Mouse (Mus musculus): ENCODE results near the gene Yipf7.

Yipf7 gene

DNA sequence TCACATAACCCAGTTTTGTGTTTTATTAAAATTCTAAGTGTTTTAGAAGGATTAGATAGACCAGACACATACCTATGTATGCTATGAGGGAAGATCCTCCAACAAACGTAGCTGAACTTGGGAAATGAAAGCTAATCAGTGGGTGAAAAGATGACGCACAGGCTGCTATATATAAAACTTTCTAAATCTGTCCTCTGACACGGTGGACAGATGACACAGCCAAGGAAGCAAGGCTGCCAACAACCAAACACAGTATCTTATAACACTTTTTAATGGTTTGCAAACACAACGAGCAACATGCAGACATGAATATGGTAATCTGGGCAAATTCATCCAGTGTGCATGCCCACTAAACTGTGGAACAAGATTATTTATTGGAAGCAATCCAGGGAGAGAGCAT is at the start of gene Yipf7:
TSS of gene Yipf7 (minus strand) at position 160 of the 400 bp plus-strand sequence.
- peak; percentile 11 for DNase-seq (ENCODE audit: low spot score)

DNA sequence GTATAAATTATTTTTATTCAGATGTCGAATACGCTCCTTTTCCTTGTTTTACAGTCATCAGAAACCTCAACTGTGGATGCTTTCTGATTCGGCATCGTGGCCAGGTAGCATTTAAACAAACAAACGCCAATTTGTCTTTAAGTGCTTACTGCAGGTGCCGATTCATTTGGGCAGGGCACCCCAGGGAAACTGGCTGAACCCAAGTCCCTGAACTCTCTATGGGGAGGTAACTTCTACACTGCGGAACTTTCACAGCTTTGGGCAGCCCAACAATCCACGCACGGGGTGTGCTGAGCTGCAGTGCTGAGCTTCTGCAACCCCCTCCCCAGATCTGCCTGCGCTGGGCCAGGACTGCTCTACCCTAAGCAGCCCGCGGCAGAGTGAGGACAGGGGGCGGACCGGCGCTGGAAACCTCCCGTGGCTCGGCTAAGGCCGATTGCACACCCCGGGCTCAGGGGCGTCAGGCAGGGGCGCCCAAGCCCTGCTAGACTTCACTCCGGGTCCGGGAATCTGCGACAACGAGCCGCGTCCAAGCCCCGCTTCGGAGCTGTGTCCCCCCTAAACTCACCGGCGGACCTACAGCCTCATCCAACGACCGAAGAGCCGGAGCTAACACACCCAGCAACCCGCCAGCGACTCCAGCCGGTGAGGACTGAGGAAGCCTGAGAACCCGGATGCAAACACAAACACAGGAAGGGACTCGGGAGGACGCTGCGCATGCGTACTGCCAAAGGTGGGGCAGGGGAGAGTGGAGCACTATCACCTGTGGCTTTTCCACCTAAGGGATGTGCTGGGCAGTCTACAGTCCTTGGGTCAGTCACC is 49.4 kb upstream of the Yipf7 start, which contains the start of gene Gnpda2:
TSS of gene Gnpda2 (minus strand) at position 701 of the 822 bp plus-strand sequence.
- DNase-seq (ENCODE audit: low spot score): peak; percentile 87

DNA sequence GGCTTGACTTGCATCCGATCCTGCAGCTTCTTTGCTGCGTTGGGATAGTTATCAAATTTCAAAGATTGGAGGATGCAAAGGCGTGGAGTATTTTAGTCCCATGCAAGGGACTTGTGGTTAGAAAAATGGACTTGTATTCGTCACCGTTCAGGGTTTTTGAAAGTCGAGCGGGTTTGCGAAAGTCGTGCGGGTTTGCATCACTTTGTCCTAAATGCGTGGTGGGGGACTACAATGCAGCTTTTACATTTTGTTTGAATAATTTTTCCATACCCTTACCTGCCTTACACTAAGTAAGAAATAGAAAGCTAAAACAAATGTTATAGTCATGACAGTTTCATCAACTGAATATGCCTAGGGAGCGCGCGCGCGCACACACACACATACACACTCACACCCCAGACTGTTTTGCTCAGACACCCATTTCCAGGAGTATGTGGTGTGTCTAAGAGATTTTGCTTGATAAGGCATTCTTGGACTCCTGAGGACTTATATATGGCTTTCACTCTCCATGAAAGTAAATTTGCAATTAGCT is 15.0 kb upstream of the Yipf7 start:
- DNase-seq (ENCODE audit: low spot score): no peak

DNA sequence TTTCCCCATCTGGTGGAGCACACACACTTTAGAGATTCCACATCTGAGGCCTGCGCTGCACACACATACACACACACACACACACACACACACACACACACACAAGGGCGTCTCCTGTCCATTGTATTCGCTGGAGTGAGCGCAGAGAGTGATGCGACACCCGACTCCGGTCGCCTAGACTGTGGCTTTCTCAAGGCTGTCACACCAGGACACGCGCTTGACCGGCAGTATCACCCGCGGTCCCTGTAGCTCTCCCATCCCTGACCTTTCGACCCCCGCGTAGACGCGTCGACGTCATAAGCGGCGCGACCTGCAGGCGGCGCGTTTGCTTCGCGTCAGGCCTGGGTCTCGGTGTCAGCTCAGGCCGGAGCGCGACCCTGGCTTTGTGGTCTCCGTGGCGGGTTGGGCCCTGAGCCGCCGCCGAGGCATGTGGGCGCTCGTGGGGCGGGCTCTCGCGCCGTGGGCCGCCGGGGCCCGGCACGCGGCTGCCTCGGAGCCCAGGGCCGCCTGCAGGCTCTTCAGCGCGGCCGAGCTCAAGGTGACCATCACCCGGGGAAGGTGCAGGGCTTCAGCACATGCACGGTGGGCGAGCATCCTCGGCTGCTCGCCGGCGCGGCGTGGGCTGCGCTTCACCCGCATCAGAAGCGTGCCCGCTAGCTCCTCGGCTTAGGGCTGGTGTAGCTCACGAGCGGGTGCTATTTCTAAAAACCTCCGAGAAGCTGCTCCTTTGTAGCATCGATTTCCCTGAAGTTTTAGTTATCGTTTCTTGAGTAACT is 14.4 kb upstream of the Yipf7 start, which contains the start of gene Guf1:
TSS of gene Guf1 (plus strand) at position 296 of the 776 bp plus-strand sequence.
- peak; percentile 96 for DNase-seq (ENCODE audit: low spot score)

DNA sequence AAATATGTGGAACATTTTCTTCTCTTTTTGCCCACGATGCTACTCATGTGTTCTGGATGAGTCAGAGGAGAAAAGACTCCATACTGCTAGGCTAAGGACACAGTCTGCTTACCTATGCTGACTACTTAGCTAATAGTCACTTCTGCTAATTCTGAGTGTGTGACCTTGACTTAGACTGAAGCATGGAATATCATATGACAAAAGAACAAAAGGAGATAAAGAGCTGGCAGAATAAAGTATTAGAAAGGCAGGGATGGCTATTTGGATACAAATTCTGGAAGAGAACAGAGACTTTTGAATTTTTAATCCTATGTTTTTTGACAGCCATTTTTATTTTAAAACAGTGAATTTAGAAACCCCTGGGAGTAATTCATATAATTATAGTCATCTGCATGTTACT is 768 bp downstream of the Yipf7 start:
- no peak for DNase-seq (ENCODE audit: low spot score)

DNA sequence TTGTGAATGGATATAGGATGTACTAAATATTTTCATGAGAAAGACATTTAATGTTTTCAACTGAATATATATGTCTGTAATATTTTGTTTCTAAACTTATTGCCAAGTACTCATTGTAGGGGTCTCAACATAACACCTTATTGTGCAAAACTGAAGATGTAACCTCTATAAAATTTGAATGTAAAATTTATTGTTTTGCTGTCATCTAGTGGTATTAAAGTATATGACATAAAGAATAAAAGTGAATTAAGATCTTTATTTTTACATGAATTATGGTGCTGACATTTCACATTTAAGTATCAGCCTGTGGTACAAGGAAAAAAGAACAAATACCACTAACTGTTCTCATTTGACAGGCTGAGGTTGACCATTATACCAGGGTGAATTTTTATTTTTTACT is 18.5 kb downstream of the Yipf7 start:
- DNase-seq (ENCODE audit: low spot score): no peak

DNA sequence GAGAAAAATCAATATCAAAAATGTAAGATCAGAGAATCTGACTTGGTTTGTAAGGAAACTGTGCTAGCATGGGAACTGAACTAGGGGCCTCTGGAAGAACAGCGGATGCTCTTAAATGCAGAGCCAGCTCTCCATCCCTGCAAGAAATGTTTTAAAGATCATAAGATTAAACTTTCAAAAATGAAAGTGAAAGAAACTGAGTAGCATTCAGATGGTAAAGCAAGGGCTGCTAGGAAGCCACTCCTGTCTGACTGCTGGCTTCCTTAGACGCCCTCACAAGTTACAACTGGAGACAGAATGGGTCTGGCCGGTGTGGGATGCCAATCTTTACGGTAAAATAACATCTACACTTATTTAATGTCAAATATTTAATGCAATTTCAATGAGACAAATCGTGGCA is 20.4 kb downstream of the Yipf7 start:
- no peak for DNase-seq (ENCODE audit: low spot score)

DNA sequence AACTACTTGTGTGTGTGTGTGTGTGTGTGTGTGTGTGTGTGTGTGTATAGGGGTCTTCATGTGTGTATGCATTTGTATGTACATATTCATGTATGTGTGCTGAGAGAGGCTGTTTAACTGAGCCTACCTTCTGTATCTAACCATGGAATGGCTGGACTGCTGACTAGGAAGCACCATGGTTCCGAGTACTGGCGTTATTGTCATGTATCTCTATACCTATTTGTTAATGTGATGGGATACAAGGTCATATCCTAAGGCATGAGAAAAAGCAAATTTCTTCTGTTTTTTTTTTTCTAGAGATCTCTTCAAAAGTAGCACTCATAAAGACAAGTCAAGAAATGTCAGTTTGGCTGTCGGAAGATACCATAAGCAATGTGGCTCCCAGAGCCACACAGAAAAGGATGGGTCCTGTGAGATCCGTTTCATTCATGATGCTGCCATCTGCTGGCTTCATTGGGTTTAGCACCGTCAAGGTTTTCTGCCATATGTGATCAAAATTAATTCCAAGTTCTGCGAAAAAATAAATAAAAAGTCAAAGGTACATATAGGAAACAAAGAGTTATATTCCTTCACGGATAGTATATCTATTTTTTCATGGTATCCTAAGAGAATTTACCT is 21.7 kb downstream of the Yipf7 start:
- peak; percentile 70 for DNase-seq (ENCODE audit: low spot score)

DNA sequence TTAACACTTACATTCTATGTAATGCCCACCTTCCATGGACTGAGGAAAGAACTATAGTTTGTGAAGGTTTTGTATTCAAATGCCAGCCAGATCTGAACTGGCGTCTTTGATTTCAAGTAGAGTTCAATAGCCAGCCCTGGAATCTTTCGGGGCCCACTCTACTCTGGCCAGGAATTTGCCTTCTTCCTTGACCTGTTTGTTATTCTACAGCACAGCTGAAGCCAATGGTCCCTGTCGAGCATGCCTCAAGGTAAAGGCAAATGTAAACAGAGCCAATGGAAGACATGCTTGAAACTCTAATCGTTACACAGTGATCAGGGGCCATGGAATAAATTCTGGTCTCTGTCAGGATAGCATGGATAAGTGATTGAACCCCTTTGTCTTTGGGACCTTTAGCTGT is 30.2 kb downstream of the Yipf7 start:
- no peak for DNase-seq (ENCODE audit: low spot score)

DNA sequence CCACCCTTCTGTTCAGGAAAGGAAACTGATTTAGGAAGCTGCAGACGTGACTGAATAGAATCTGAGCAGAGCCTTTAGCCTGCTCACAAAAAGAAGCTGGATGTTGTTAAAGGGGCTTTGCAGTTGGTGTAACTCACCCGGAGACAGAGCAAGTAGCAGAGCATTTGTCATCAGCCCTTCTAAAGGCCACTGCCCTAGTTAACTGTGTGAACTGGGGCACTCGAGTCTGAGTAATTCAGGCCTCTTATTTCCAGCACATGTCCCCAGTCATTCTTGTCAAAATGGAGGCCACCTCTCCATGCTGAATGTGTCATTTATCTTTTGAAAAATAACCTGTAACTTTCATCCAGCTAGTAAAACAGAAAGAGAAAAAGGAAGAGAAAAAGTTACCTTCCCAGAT is 30.8 kb downstream of the Yipf7 start:
- DNase-seq (ENCODE audit: low spot score): no peak

DNA sequence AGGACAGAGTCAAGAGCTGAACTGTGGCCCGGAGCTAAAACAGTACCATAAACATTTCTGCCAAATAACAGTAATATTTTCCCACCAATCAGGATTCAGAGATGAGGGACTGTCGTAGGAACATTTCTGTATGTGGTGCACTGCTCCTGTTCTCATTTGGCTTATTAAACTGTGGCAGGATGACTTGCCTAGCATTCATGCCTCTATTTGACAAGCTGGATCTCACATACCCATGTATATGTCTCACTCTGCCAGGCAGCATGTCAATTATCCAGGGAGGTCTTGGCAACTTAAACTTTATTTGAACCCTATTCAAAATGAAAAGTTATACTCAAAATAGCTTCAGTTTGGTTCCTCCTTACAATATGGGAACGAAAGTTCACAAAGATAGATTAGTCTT is 35.4 kb downstream of the Yipf7 start:
- no peak for DNase-seq (ENCODE audit: low spot score)

DNA sequence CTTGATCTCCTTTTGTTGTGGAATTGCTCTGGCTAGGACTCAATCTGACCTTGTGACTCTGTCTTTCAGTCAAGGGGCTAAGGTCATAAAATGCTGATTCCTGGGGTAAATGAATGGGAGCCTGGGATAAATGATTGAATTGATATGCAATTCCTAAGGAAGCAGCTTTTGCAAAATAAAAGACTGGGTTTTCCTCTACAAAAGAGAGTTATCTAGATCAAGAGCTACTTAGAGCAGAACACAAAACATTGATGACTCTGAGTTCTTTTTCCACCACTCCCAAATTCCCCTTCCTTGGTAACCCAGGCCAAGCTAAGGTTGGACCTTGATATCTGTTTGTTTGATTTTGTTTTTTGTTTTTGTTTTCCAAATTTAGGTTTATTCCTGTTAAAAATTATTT is 53.4 kb downstream of the Yipf7 start:
- no peak for DNase-seq (ENCODE audit: low spot score)

DNA sequence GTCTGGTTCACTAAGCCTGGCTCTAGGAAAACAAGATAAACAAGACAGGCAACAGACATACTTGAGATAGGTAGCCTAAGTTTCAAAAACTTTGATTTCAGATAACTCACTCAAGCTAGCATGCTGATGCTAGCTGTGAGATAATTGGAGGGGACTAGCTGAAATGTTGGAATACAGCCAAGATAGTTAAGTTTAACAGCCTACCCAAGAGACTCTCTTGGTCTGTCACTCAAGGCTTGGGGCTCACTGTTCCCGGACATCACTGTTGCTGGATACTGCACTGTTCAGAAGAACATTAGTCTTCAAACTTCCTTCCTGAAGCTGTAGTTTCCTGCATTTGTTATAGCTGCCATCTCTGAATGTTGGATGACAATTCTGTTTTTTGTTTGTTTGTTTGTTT is 74.9 kb downstream of the Yipf7 start:
- DNase-seq (ENCODE audit: low spot score): no peak
